Mouse (Mus musculus) myocyte (in vitro differentiated cells): ENCODE results near the gene Atp13a2. TPM values are rescaled to one million over a fixed set of nuclear protein-coding genes. Genes with fewer than 3 reads are reported as not detected.

Source experiments
- H3K27me3 ChIP-seq: one replicate; pipeline ENCODE4 v1.6.1; 2011; ENCODE audit not compliant: control insufficient read depth, insufficient read depth, insufficient read length
- H3K36me3 ChIP-seq: one replicate; pipeline ENCODE4 v1.6.1; 2011; ENCODE audit not compliant: control insufficient read depth, insufficient read depth
- H3K4me2 ChIP-seq: one replicate; pipeline ENCODE4 v1.6.1; 2011; ENCODE audit warnings: low read depth, control low read depth
- H3K4me3 ChIP-seq: one replicate; pipeline ENCODE4 v1.5.1; 2011; ENCODE audit warnings: mild to moderate bottlenecking, control low read depth, moderate library complexity
- H3K79me2 ChIP-seq: one replicate; pipeline ENCODE4 v1.6.1; 2011; ENCODE audit not compliant: control insufficient read depth, insufficient read depth
- H3ac ChIP-seq: one replicate; pipeline ENCODE4 v1.6.1; 2011; ENCODE audit not compliant: control insufficient read depth, insufficient read length
- CEBPB ChIP-seq: IDR thresholded peaks from 2 replicates; pipeline ENCODE4 v1.6.1; 2011; ENCODE audit warnings: mild to moderate bottlenecking, moderate library complexity; ENCODE audit not compliant: poor library complexity, insufficient read depth, severe bottlenecking
- E2F4 ChIP-seq: IDR thresholded peaks from one replicate; pipeline ENCODE4 v1.6.1; 2011; ENCODE audit warnings: mild to moderate bottlenecking, control low read depth, moderate library complexity; ENCODE audit not compliant: insufficient read depth
- MAX ChIP-seq: IDR thresholded peaks from one replicate; pipeline ENCODE4 v1.6.1; 2011; ENCODE audit warnings: low read depth, mild to moderate bottlenecking, control low read depth
- MYOD1 ChIP-seq, 3 experiments: IDR thresholded peaks; one replicate each; pipeline ENCODE4 v1.6.1; 2011; ENCODE audit warnings: control low read depth in 2 of 3, low read depth in 2 of 3, mild to moderate bottlenecking in 2 of 3, moderate library complexity in 1 of 3; ENCODE audit not compliant: insufficient read length in 2 of 3, control insufficient read depth in 1 of 3
- MYOG ChIP-seq, 3 experiments: IDR thresholded peaks; one replicate each; pipeline ENCODE4 v1.6.1; 2011; ENCODE audit warnings: control low read depth in 2 of 3, low read depth in 2 of 3, mild to moderate bottlenecking in 2 of 3; ENCODE audit not compliant: insufficient read length in 2 of 3, control insufficient read depth in 1 of 3, insufficient read depth in 1 of 3
- POLR2A ChIP-seq: IDR thresholded peaks from one replicate; pipeline ENCODE4 v1.6.1; 2011; ENCODE audit warnings: low read depth, mild to moderate bottlenecking, control low read depth, moderate library complexity; ENCODE audit not compliant: insufficient read length
- POLR2AphosphoS2 ChIP-seq: IDR thresholded peaks from one replicate; pipeline ENCODE4 v1.6.1; 2011; ENCODE audit warnings: low read depth, control low read depth; ENCODE audit not compliant: insufficient read length
- REST ChIP-seq: IDR thresholded peaks from one replicate; pipeline ENCODE4 v1.6.1; 2011; ENCODE audit warnings: mild to moderate bottlenecking, control low read depth, moderate library complexity; ENCODE audit not compliant: insufficient read depth, insufficient read length
- SRF ChIP-seq: IDR thresholded peaks from one replicate; pipeline ENCODE4 v1.6.1; 2011; ENCODE audit warnings: low read depth; ENCODE audit not compliant: control insufficient read depth, insufficient read length
- TCF12 ChIP-seq: IDR thresholded peaks from one replicate; pipeline ENCODE4 v1.6.1; 2011; ENCODE audit warnings: mild to moderate bottlenecking, control low read depth; ENCODE audit not compliant: poor library complexity, insufficient read depth, severe bottlenecking
- TCF3 ChIP-seq: IDR thresholded peaks from one replicate; pipeline ENCODE4 v1.6.1; 2011; ENCODE audit warnings: low read depth, control low read depth; ENCODE audit not compliant: insufficient read length
- USF1 ChIP-seq: IDR thresholded peaks from one replicate; pipeline ENCODE4 v1.6.1; 2011; ENCODE audit warnings: low read depth, mild to moderate bottlenecking, control low read depth, moderate library complexity
- polyA plus RNA-seq: library from polyadenylated mRNA; unstranded; fragments of >200 nt; fragmentation: generic; extraction: Trizol; gene quantifications from one replicate; pipeline ENCODE4 v1.2.1, GENCODE M21; 2012; ENCODE audit warnings: missing spikeins

The Atp13a2 gene
- polyA plus RNA-seq, 1 experiment, result 22.0 TPM

GRCm38 (mm10) chr4:140977886-140978692, 8.6 kb upstream of the Atp13a2 start:
- Histone ChIP-seq H3K27me3 (no peaks in the 10 kb centered on the region), H3K4me3 (no peak overlapping the region), H3ac (no peak overlapping the region), H3K36me3 (peaks cover 16% of the 10 kb centered on the region), H3K4me2 (no peak overlapping the region), H3K79me2 (no peaks in the 10 kb centered on the region)
- TF ChIP-seq USF1, result no peak
- peak; percentile 32 for TF ChIP-seq POLR2AphosphoS2
- peak; percentile 19 for TF ChIP-seq POLR2A
- no peak for TF ChIP-seq CEBPB
- TF ChIP-seq TCF3, result no peak
- TF ChIP-seq MYOG (IDR thresholded peaks at IDR 0.05; ENCODE audit: control insufficient read depth in 1 of 3, insufficient read depth in 1 of 3, insufficient read length in 2 of 3, low read depth in 2 of 3), result no peak

DNA sequence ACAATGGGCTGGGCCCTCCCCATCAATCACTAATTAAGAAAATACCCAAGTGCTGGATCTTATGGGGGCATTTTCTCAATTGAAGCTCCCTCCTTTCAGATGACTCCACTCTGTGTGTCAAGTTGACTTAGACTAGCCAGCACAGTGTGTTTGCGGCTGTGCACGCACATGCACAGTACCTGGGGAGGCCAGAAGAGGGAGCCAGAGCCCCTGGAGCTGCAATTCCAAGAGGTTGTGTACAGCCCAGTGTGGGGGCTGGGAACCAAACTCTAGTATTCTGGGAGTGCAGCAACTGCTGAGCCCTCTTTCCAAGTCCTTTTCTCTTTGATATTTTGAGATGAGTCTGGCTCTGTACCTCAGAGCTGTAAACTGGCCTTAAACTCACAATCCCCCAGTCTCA, 5.1 kb upstream of the Atp13a2 start:
- no peak overlapping the region for H3K4me2 ChIP-seq
- H3K27me3 ChIP-seq, result peaks cover 8% of the 10 kb centered on the region
- peaks cover 1% of the 10 kb centered on the region for H3K36me3 ChIP-seq
- no peak overlapping the region for H3ac ChIP-seq
- no peak overlapping the region for H3K4me3 ChIP-seq
- TF ChIP-seq MAX (no peak), POLR2AphosphoS2 (no peak), MYOG (IDR thresholded peaks at IDR 0.05; ENCODE audit: control insufficient read depth in 1 of 3, insufficient read depth in 1 of 3, insufficient read length in 2 of 3, low read depth in 2 of 3) (no peak), USF1 (no peak), TCF3 (no peak), E2F4 (no peak), TCF12 (no peak), CEBPB (no peak), MYOD1 (IDR thresholded peaks at IDR 0.05; ENCODE audit: control insufficient read depth in 1 of 3, insufficient read length in 2 of 3, low read depth in 2 of 3) (no peak), POLR2A (no peak), REST (no peak), SRF (no peak)
- H3K79me2 ChIP-seq, result no peaks in the 10 kb centered on the region

DNA sequence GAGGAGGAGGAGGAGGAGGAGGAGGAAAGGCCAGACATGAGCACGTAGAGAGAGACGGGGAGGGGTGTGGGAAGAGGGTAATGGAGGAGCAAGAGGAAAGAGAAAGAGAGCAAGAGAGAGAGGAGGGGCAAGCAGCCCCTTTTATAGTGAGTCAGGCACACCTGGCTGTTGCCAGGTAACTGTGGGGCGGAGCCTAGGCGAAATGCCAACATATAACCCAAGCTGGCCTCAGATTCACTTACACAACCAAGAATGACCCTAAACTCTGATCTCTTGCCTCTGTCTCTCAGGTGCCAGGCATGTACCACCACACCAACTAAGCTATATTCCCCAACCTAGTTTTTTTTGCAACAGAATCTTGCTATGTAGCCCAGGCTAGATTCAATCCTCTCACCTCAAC, 3.9 kb upstream of the Atp13a2 start:
- Histone ChIP-seq H3K4me2 (no peak overlapping the region), H3K36me3 (no peaks in the 10 kb centered on the region), H3ac (no peak overlapping the region), H3K27me3 (peaks cover 8% of the 10 kb centered on the region), H3K4me3 (no peak overlapping the region), H3K79me2 (no peaks in the 10 kb centered on the region)
- no peak for TF ChIP-seq SRF
- TF ChIP-seq TCF12, result no peak
- no peak for TF ChIP-seq MYOG (IDR thresholded peaks at IDR 0.05; ENCODE audit: control insufficient read depth in 1 of 3, insufficient read depth in 1 of 3, insufficient read length in 2 of 3, low read depth in 2 of 3)
- TF ChIP-seq REST, result no peak
- TF ChIP-seq CEBPB, result no peak
- TF ChIP-seq E2F4, result no peak
- no peak for TF ChIP-seq POLR2A
- TF ChIP-seq MYOD1 (IDR thresholded peaks at IDR 0.05; ENCODE audit: control insufficient read depth in 1 of 3, insufficient read length in 2 of 3, low read depth in 2 of 3), result no peak
- TF ChIP-seq USF1, result no peak
- no peak for TF ChIP-seq TCF3
- TF ChIP-seq MAX, result no peak
- TF ChIP-seq POLR2AphosphoS2, result no peak

- H3K27me3 ChIP-seq, result peaks cover 8% of the 10 kb centered on the region
- peak overlapping the region; percentile 24 for H3K4me2 ChIP-seq
- H3K4me3 ChIP-seq, result no peak overlapping the region
- H3ac ChIP-seq, result no peak overlapping the region
- no peaks in the 10 kb centered on the region for H3K79me2 ChIP-seq
- H3K36me3 ChIP-seq, result no peaks in the 10 kb centered on the region
- TF ChIP-seq TCF12, result no peak
- TF ChIP-seq MYOD1 (IDR thresholded peaks at IDR 0.05; ENCODE audit: control insufficient read depth in 1 of 3, insufficient read length in 2 of 3, low read depth in 2 of 3), result peak in 2 of 3 experiments; percentile 68 to 84
- no peak for TF ChIP-seq POLR2AphosphoS2
- no peak for TF ChIP-seq POLR2A
- peak; percentile 40 for TF ChIP-seq TCF3
- no peak for TF ChIP-seq E2F4
- peak in 2 of 3 experiments; percentile 78 to 97 for TF ChIP-seq MYOG (IDR thresholded peaks at IDR 0.05; ENCODE audit: control insufficient read depth in 1 of 3, insufficient read depth in 1 of 3, insufficient read length in 2 of 3, low read depth in 2 of 3)
- TF ChIP-seq SRF, result no peak
Observed at GRCm38 (mm10) chr4:140983442-140983841, 3.2 kb upstream of the Atp13a2 start.

- H3K36me3 ChIP-seq, result no peaks in the 10 kb centered on the region
- no peak overlapping the region for H3K4me3 ChIP-seq
- no peaks in the 10 kb centered on the region for H3K79me2 ChIP-seq
- H3ac ChIP-seq, result no peak overlapping the region
- TF ChIP-seq REST (no peak), TCF12 (no peak), USF1 (no peak), POLR2A (no peak), MAX (no peak), MYOG (IDR thresholded peaks at IDR 0.05; ENCODE audit: control insufficient read depth in 1 of 3, insufficient read depth in 1 of 3, insufficient read length in 2 of 3, low read depth in 2 of 3) (no peak), TCF3 (no peak), POLR2AphosphoS2 (no peak)
- H3K4me2 ChIP-seq, result no peak overlapping the region
- H3K27me3 ChIP-seq, result peaks cover 8% of the 10 kb centered on the region
Observed at GRCm38 (mm10) chr4:140984544-140984943, 2.1 kb upstream of the Atp13a2 start.
